Mouse (Mus musculus): ENCODE data around the gene Ccdc77.
A peak's percentile ranks its signal among the peaks of the same experiment; 100 is the strongest.
"Not testable (repeated sequence)": the region's sequence is repeated elsewhere in the genome, so short reads cannot be mapped to it uniquely, and the experiment has no call there.

Ccdc77 gene

DNA sequence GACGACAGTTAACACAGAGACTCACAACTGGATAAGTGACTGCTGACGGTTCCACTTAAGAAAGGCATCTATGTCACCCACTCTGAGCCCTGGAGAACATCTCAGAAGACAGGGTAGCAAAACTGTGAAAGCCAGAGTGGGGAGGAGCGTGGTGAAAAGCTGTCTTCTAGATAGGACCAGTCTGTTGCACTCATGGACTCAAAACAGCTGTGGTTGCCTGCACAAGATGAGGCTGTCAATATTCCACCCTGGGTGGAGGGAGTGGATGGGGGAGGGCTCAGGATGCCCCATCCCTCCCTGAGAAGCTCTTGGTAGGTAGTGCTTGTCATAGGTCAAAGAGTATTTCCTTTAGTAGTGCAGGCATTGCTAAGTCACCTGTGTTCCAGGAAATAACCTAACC, 54.4 kb downstream of the Ccdc77 start:
- no peak for DNase-seq (ENCODE audit: low read depth, low spot score)

DNA sequence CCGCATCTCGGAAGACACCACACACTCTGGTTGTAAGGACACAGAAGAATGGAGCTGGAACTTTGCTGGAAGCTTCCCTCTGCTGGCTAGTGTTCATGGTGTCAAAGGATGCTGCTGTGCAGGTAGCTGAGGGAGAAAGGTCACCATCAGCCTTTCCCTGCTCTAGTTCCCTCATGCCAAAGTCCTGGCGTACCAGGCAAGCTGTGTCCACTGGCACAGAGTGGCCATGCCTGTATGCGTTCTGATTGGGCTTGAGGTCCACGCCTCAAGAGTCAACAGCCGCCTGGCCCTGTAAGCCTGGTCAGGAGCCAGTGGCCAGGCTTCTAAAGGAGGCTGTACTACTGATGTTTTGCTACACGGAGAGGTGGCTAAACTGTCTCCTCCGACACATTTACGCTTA, 54.8 kb downstream of the Ccdc77 start:
- no peak for DNase-seq (ENCODE audit: low read depth, low spot score)

DNA sequence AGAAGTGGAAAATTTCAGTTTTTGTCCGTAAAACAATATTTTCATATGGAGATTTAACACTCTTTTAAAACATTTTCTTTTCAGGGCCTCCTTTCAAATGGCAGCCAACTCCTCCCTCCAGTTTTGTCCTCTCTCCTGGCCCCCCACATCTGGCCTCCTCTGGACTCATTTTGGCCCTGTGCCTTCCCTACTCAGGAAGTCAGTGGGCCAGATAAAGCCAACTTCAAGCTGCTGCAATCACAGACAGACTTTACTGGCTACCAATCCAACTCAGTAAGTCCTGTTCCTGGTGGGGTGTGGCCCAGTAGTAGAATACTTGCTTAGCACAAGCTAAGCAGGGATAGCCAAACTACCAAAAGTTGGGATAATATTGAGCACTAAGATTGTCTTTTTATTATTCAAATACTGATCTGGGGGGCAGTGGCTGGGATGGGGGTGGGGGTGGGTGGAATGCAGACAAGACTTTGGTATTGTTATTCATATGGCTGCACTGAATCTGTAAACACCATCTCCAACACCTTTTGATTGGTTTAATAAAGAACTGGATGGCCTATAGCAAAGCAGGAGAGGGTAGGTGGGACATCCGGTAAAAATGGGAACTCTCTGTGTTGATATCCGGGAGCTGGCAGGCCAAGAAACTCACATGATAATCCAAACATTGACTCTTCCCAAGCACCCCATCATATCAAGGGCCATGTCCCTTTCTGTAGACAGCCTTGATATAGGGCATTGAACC, 57.1 kb downstream of the Ccdc77 start:
- DNase-seq (ENCODE audit: low read depth, low spot score) = no peak

DNA sequence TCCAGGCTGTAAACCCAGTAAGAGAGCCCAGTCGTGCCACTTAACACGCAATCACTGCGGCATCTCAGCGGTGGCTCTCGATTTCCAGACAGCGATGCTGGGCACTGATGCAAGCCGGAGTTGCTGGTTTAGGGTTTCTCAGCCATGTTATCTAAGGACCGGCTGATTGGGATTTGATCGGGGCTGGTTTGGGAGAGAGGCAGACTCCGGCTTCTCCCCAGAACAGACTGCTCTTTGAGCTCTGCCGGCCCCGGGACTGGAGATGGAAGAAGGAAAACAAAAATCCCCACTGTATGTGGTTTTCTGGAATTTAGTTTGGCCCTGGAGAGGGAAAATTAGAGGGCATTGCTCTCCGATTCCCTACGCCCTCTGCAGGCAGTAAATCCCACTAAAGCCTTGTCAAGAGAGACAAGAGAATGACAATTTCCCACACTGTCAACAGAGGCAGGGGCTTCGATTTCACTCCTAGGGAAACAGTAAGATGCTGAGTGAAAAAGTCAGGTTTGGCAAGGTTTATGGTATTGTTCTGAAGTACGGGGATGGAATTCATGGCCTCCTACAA, 61.3 kb downstream of the Ccdc77 start:
- peak; percentile 17 for DNase-seq (ENCODE audit: low read depth, low spot score)

DNA sequence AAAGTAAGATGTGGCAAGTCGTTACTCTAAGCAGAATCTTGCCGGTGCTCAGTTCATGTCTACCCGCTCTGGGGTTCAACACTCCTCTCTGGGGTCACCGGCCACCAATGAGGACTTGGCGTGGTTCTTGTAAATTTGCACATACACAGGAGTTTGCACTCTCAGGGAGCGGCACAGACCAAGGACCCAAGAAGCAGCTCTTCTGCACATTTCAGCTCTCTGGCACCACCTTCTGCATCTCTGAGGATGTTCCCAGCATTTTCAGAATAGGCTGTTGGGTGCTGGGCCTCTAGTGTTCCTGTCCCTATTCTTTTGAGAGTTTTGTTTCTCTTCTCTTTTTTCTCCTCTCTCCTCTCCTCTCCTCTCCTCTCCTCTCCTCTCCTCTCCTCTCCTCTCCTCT, 63.0 kb downstream of the Ccdc77 start:
- DNase-seq (ENCODE audit: low read depth, low spot score) = peak; percentile 81

DNA sequence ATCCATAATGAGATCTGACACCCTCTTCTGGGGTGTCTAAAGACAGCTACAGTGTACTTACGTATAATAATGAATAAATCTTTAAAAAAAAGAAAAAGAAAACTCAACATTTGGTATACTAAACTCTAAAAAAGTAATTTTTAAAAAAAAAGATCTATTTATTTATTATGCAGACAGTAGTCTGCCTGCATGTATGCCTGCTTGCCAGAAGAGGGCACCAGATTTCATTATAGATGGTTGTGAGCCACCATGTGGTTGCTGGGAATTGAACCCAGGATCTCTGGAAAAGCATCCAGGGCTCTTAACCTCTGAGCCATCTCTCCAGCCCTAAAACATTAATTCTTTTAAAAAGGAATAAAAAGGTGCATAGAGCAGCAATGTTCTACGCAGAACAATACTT, 67.6 kb downstream of the Ccdc77 start:
- not testable (repeated sequence) for DNase-seq (ENCODE audit: low read depth, low spot score)

DNA sequence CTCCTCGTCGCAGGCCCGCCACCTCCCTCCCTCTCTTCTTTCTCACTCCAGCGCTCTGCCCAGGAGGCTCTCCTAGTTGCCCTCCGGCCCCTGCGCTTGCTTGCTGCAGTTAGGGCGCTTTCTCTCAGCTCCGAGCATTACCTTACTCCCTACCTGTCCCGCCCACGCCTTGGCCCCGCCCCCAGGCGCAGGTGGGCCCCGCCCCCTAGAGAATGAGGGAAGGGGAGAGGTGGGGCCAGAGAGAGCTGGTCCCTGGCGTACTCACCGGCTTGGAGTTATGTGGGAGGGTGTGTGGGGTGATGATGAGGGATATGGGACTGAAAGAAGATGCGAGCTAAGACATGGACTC, 69.4 kb downstream of the Ccdc77 start:
- DNase-seq (ENCODE audit: low read depth, low spot score) = peak; percentile 18

DNA sequence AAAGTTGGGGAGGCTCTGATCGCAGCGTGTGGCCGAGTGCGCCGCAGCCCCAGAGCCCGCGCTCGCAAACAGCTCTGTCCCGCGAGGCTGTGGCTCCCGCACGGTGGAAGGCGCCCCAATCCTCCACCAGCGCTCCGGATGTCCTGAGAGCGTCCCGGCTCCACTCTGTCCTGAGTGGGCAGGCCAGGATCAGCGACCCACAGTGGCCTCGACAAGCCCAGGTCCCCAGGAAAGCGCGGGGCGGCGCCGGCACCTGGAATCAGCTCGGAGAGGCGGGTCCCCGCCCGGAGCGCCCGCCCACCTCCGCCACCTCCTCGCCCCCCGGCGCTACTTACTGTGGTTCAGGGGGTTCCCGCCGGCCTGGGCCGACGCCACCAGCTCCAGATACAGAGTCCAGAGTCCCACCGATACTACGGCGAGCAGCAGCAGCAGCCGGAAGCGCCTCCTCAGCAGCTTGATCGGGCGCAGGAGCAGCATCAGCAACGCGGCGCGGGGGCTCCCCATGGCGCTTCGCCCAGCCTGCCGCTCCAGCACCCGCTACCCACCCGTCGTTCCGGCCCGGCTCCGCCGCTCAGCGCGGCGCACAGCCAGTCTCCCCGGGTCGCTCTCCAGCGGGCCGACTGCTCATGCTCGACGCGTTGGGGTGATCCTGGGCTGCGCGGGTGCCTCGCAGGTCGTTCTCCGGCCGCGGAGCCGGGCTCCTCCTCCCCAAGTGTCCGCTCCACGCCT, 70.0 kb downstream of the Ccdc77 start, which contains the start of the genes D330020A13Rik and B4galnt3:
D330020A13Rik (plus strand) TSS at position 309 of the 729 bp plus-strand sequence.
B4galnt3 (minus strand) TSS at position 504 of the 729 bp plus-strand sequence.
- peak; percentile 53 for DNase-seq (ENCODE audit: low read depth, low spot score)

DNA sequence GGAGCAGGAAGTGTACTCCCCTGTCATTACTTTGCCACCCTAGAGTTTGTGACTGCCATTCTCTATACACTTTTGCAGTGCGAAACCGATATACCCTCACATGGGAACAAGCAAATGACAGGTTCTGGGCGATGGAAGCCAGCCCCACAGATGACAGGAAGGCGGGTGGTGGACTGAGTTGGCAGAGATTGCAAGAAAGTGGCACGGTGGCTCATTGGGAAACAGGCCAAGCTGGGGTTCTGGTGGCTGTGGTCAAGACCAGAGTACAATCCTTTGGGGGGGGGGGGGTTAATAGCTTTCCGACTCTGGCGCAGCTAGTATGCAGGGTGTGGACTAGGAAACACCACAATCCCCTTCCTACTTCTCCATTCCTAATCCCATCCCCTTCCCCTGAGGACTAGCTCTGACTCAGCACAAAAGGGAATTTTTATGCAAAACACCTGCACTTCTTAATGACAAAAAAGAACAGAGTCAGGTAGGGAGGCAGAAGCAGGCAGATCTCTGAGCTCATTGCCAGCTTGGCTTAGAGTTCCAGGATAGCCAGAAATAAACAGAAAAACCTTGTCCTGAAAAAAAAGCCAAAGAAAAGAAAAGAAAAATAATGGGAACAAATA, 72.7 kb downstream of the Ccdc77 start:
- no peak for DNase-seq (ENCODE audit: low read depth, low spot score)

DNA sequence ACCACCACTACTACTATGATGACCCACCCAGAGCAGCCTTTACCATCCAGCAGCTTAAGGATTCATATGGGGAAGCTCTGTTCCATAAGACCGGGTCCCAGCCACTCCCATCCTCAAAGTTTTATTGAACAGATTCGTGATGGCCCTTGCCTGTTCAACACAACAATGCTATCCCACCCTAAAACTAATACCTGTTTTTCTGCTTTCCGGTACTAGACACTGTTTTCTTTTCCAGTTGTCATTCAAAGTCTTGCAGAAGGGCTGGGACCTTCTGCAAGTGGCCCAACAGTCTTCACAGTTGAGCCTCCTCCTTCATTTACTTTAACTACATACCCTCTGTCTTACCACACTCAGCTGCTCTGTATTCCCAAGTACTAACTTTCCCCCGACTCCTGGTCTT, 74.7 kb downstream of the Ccdc77 start:
- DNase-seq (ENCODE audit: low read depth, low spot score) = no peak

DNA sequence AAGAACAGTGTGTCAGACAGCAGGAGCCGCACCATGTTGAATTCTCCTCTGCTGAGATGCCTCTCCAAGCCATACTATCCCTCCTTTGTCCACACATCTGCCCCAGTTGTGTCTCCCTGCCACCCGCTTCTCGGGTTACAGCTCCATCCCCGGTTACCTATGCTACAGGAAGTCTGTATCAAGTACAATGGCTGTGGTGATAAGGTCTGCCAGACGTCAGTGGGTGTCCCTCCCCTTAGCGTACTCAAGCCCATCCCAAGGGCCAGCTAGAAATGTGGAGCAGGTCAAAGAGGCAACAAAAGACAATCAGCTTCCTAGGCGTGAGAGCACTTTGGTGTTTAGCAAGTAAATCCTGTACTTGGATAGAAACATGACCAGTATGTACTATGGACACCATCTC, 75.6 kb downstream of the Ccdc77 start:
- DNase-seq (ENCODE audit: low read depth, low spot score) = no peak

DNA sequence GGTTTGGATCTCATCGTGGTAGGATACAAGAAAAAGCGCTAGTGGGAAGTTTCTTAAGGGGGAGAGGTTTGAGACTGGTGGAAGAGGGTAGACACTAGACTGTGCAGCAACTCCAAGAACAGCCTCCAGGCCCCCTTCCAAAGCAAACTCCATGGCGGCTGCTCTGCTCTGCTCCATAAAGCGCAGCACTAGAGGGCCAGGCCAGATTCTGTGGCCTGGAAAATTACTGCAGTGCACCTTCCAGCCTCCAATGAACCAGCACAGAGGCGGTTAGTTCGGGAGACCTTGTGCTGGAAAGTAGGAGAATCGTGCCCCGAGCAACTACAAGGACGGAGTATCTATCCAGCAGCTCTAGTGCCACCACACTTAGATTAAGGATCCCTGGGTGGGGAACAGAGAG, 76.9 kb downstream of the Ccdc77 start:
- DNase-seq (ENCODE audit: low read depth, low spot score) = no peak

DNA sequence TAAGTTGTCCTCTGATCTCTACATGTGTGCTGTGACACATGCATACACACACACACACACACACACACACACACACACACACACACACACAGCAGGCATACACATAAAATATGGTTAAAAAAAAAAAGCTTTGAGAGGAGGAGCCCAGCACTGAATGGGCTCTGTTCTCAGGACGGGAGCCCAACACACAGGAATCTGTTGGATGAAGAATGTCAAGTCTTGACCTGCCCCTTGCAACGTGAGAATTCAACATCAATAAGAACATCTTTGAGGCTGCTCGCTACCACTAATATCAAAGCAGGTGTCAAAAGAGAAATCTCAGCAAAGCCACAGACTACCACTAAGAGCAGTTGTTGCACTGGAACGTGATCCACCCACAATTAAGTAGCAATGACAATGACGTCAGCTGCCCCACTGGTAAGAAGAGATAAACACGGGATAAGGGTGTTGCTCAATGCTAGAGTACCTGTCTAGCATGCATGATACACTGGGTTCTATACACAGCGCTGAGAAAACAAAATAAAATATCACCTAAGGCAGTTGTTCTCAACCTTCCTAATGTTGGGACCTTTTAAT, 87.2 kb downstream of the Ccdc77 start:
- no peak for DNase-seq (ENCODE audit: low read depth, low spot score)

DNA sequence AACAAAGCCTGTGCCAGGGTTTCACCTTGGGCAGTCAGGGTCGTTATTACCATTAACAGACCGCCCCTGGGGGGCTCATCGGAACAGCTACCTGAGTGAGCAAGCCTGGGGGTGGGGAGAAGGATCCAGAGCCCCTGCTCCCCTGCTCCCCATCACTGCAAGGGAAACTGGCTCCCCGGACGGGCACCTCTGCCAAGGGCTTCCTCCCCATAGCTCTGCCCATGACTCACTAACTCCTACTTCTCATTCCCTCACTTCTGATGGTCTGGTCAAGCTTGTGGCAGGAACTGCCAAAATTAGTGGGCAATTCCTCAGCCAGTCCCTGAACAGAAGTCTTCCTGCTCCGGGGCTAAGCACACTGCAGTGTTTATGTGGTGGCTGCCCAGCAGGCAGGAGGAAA, 88.9 kb downstream of the Ccdc77 start:
- peak; percentile 30 for DNase-seq (ENCODE audit: low read depth, low spot score)

DNA sequence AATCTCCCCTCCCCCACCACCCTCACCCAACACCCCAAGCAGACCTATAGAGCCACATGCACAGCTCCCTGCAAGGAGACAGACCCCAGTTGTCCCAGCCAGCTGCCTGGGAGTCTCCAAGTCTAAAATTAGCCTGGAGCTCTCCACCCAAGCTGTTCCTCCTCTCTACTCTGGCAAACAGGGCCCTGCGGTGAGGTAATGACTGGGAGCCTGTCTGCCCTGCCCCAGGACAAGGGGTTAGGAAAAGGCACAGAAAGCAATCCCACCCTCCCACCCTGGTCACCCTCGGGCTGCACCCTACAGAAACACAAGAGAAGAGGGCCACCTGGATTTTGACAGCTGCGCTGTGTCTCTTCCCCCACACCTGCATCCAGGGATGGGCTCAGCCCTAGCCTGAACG, 89.3 kb downstream of the Ccdc77 start:
- peak; percentile 58 for DNase-seq (ENCODE audit: low read depth, low spot score)

Measured in brain, adult 2 months (tissue).